Mouse (Mus musculus): ENCODE measurements around the gene Tmem104. TPM values are rescaled to one million over a fixed set of nuclear protein-coding genes. Genes with fewer than 3 reads are reported as not detected.

Tmem104 gene
- polyA plus RNA-seq, 1 experiment from 2014 or later: 11.9 TPM

GRCm38 (mm10) chr11:115184973-115185372 lies 2.3 kb upstream of the Tmem104 start:
- Histone ChIP-seq H3K27me3 (no peaks in the 10 kb centered on the region; the same call in 1 of the 2 replicates), H3K4me1 (peaks cover 16% of the 10 kb centered on the region), H3K27ac (no peak overlapping the region), H3K4me3 (no peak overlapping the region), H3K9me3 (no peaks in the 10 kb centered on the region), H3K36me3 (peaks cover 5% of the 10 kb centered on the region; the same call in 1 of the 2 replicates), H3K4me2 (no peak overlapping the region), H3K9ac (no peak overlapping the region)
- 46% methylated on average over 4 of the region's 4 CpGs for WGBS
- no peak for ATAC-seq (ENCODE audit: insufficient number of reproducible peaks, insufficient read depth, low FRiP score, low TSS enrichment, low read depth)

GRCm38 (mm10) chr11:115187693-115188092 lies 406 bp downstream of the Tmem104 start, which contains the start of gene Nat9:
Nat9 (minus strand) TSS chr11:115187859.
- WGBS: 10% methylated on average over 12 of the region's 12 CpGs
- Histone ChIP-seq H3K36me3 (peaks cover 13% of the 10 kb centered on the region), H3K4me2 (peak within 1 kb of the TSS; percentile 92), H3K4me3 (peak within 1 kb of the TSS; percentile 62), H3K27me3 (no peaks in the 10 kb centered on the region; the same call in 1 of the 2 replicates), H3K9ac (peak within 1 kb of the TSS; percentile 80), H3K9me3 (no peaks in the 10 kb centered on the region), H3K27ac (peak within 1 kb of the TSS; percentile 48; the same call in 1 of the 2 replicates), H3K4me1 (peaks cover 18% of the 10 kb centered on the region)
- ATAC-seq (ENCODE audit: insufficient number of reproducible peaks, insufficient read depth, low FRiP score, low TSS enrichment, low read depth): no peak

- Histone ChIP-seq H3K4me1 (peaks cover 18% of the 10 kb centered on the region), H3K9ac (no peak overlapping the region), H3K4me3 (no peak overlapping the region), H3K36me3 (peaks cover 13% of the 10 kb centered on the region), H3K4me2 (peak overlapping the region; percentile 92; the same call in 1 of the 2 replicates), H3K27ac (no peak overlapping the region), H3K27me3 (no peaks in the 10 kb centered on the region; the same call in 1 of the 2 replicates), H3K9me3 (no peaks in the 10 kb centered on the region)
- WGBS: 85% methylated on average over 13 of the region's 13 CpGs
- no peak for ATAC-seq (ENCODE audit: insufficient number of reproducible peaks, insufficient read depth, low FRiP score, low TSS enrichment, low read depth)
Measured at GRCm38 (mm10) chr11:115188539-115189231, 1.4 kb downstream of the Tmem104 start.

- no peak for ATAC-seq (ENCODE audit: insufficient number of reproducible peaks, insufficient read depth, low FRiP score, low TSS enrichment, low read depth)
- no peaks in the 10 kb centered on the region for H3K9me3 ChIP-seq
- H3K27ac ChIP-seq: no peak overlapping the region
- H3K4me1 ChIP-seq: peaks cover 18% of the 10 kb centered on the region
- no peaks in the 10 kb centered on the region; the same call in 1 of the 2 replicates for H3K27me3 ChIP-seq
- no peak overlapping the region for H3K9ac ChIP-seq
- 90% methylated on average over 6 of the region's 6 CpGs for WGBS
- no peak overlapping the region for H3K4me2 ChIP-seq
- peaks cover 13% of the 10 kb centered on the region for H3K36me3 ChIP-seq
- no peak overlapping the region for H3K4me3 ChIP-seq
Measured at GRCm38 (mm10) chr11:115189304-115189703, 2.0 kb downstream of the Tmem104 start.

GRCm38 (mm10) chr11:115192180-115192579 lies 4.9 kb downstream of the Tmem104 start:
- no peak for ATAC-seq (ENCODE audit: insufficient number of reproducible peaks, insufficient read depth, low FRiP score, low TSS enrichment, low read depth)
- WGBS: 60% methylated on average over 9 of the region's 9 CpGs
- no peak overlapping the region for H3K27ac ChIP-seq

GRCm38 (mm10) chr11:115194693-115195092 lies 7.4 kb downstream of the Tmem104 start:
- ATAC-seq (ENCODE audit: insufficient number of reproducible peaks, insufficient read depth, low FRiP score, low TSS enrichment, low read depth): no peak
- 91% methylated on average over 6 of the region's 6 CpGs for WGBS
- H3K9me3 ChIP-seq: no peaks in the 10 kb centered on the region
- peaks cover 18% of the 10 kb centered on the region for H3K36me3 ChIP-seq
- no peak overlapping the region for H3K27ac ChIP-seq
- no peak overlapping the region for H3K4me2 ChIP-seq
- H3K9ac ChIP-seq: no peak overlapping the region
- 0 out of 2 replicates have a peak, but pooled peaks cover 2% of the 10 kb centered on the region for H3K4me1 ChIP-seq
- no peaks in the 10 kb centered on the region for H3K27me3 ChIP-seq
- H3K4me3 ChIP-seq: no peak overlapping the region

More at GRCm38 (mm10) chr11:115192180-115192579, 4.9 kb downstream of the Tmem104 start:
- Histone ChIP-seq H3K36me3 (peaks cover 14% of the 10 kb centered on the region), H3K9ac (0 out of 2 replicates have a peak overlapping the region, but pooled peaks have one; percentile 40), H3K4me1 (peaks cover 9% of the 10 kb centered on the region), H3K9me3 (no peaks in the 10 kb centered on the region), H3K4me2 (no peak overlapping the region), H3K4me3 (no peak overlapping the region), H3K27me3 (no peaks in the 10 kb centered on the region; the same call in 1 of the 2 replicates)

GRCm38 (mm10) chr11:115195933-115196332 lies 8.6 kb downstream of the Tmem104 start:
- ATAC-seq (ENCODE audit: insufficient number of reproducible peaks, insufficient read depth, low FRiP score, low TSS enrichment, low read depth): no peak

GRCm38 (mm10) chr11:115197558-115197957 lies 10.3 kb downstream of the Tmem104 start:
- no peak for ATAC-seq (ENCODE audit: insufficient number of reproducible peaks, insufficient read depth, low FRiP score, low TSS enrichment, low read depth)
- H3K27ac ChIP-seq: no peak overlapping the region
- H3K27me3 ChIP-seq: no peaks in the 10 kb centered on the region
- H3K4me2 ChIP-seq: no peak overlapping the region
- no peaks in the 10 kb centered on the region for H3K4me1 ChIP-seq
- 80% methylated on average over 8 of the region's 8 CpGs for WGBS
- H3K4me3 ChIP-seq: no peak overlapping the region
- H3K9me3 ChIP-seq: no peaks in the 10 kb centered on the region
- peaks cover 28% of the 10 kb centered on the region; the same call in 1 of the 2 replicates for H3K36me3 ChIP-seq
- H3K9ac ChIP-seq: no peak overlapping the region

More at GRCm38 (mm10) chr11:115195933-115196332, 8.6 kb downstream of the Tmem104 start:
- Histone ChIP-seq H3K27ac (no peak overlapping the region), H3K9ac (no peak overlapping the region), H3K4me1 (0 out of 2 replicates have a peak, but pooled peaks cover 2% of the 10 kb centered on the region), H3K9me3 (no peaks in the 10 kb centered on the region), H3K27me3 (no peaks in the 10 kb centered on the region), H3K4me2 (no peak overlapping the region), H3K4me3 (no peak overlapping the region), H3K36me3 (peaks cover 23% of the 10 kb centered on the region)
- WGBS: 89% methylated on average over 5 of the region's 5 CpGs

- H3K4me3 ChIP-seq: no peak overlapping the region
- H3K27ac ChIP-seq: no peak overlapping the region
- H3K4me2 ChIP-seq: no peak overlapping the region
- H3K4me1 ChIP-seq: no peaks in the 10 kb centered on the region
- H3K27me3 ChIP-seq: no peaks in the 10 kb centered on the region
- H3K36me3 ChIP-seq: peaks cover 28% of the 10 kb centered on the region
- no peak overlapping the region for H3K9ac ChIP-seq
- WGBS: 72% methylated on average over 12 of the region's 12 CpGs
- no peaks in the 10 kb centered on the region for H3K9me3 ChIP-seq
- ATAC-seq (ENCODE audit: insufficient number of reproducible peaks, insufficient read depth, low FRiP score, low TSS enrichment, low read depth): no peak
Measured at GRCm38 (mm10) chr11:115198932-115199384, 11.7 kb downstream of the Tmem104 start.

GRCm38 (mm10) chr11:115200520-115200919 lies 13.2 kb downstream of the Tmem104 start:
- Histone ChIP-seq H3K36me3 (peaks cover 36% of the 10 kb centered on the region), H3K4me3 (no peak overlapping the region), H3K27ac (no peak overlapping the region), H3K9ac (0 out of 2 replicates have a peak overlapping the region, but pooled peaks have one; percentile 27), H3K4me2 (no peak overlapping the region), H3K4me1 (no peaks in the 10 kb centered on the region), H3K27me3 (no peaks in the 10 kb centered on the region), H3K9me3 (no peaks in the 10 kb centered on the region)
- ATAC-seq (ENCODE audit: insufficient number of reproducible peaks, insufficient read depth, low FRiP score, low TSS enrichment, low read depth): no peak
- WGBS: 91% methylated on average over 4 of the region's 4 CpGs

- Histone ChIP-seq H3K4me1 (no peaks in the 10 kb centered on the region), H3K27ac (no peak overlapping the region), H3K9me3 (no peaks in the 10 kb centered on the region), H3K36me3 (peaks cover 50% of the 10 kb centered on the region), H3K9ac (no peak overlapping the region), H3K4me3 (no peak overlapping the region), H3K27me3 (no peaks in the 10 kb centered on the region), H3K4me2 (no peak overlapping the region)
- WGBS: 12% methylated on average over 12 of the region's 12 CpGs
- no peak for ATAC-seq (ENCODE audit: insufficient number of reproducible peaks, insufficient read depth, low FRiP score, low TSS enrichment, low read depth)
Measured at GRCm38 (mm10) chr11:115202316-115202715, 15.0 kb downstream of the Tmem104 start.

GRCm38 (mm10) chr11:115202756-115203155 lies 15.5 kb downstream of the Tmem104 start:
- Histone ChIP-seq H3K36me3 (peaks cover 50% of the 10 kb centered on the region), H3K4me2 (no peak overlapping the region), H3K9ac (no peak overlapping the region), H3K27me3 (no peaks in the 10 kb centered on the region), H3K4me3 (no peak overlapping the region), H3K4me1 (no peaks in the 10 kb centered on the region), H3K27ac (no peak overlapping the region), H3K9me3 (no peaks in the 10 kb centered on the region)
- WGBS: 93% methylated on average over 9 of the region's 9 CpGs
- no peak for ATAC-seq (ENCODE audit: insufficient number of reproducible peaks, insufficient read depth, low FRiP score, low TSS enrichment, low read depth)
